Mouse (Mus musculus): ENCODE data around the gene Zfp287. TPM values are rescaled to one million over a fixed set of nuclear protein-coding genes. Genes with fewer than 3 reads are reported as not detected.
A peak's percentile ranks its signal among the peaks of the same experiment; 100 is the strongest.

The Zfp287 gene
- total and polyA plus RNA-seq, 2 experiments from 2014 or later = 2.3 to 3.2 TPM

DNA sequence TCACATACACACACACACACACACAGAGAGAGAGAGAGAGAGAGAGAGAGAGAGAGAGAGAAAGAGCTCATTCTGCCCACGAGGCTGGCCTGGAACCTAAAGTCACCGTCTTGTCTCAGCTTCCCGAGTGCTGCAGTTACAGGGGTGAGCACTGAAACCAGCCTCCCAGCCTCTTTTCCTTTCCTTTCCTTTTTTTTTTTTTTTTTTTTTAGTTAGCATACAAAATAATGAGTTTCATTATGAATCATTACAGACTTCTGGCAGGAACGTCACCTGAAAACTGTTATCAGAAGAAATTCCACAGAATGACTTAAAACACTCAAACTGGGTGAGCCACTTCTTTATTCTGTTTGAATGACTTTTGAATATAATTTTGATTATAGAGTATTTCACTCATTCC lies 51.8 kb downstream of the Zfp287 start:
- no peaks in the 10 kb centered on the region for H3K36me3 ChIP-seq (replicated peaks; ENCODE audit: control insufficient read depth, insufficient read depth, low read length)
- DNase-seq (ENCODE audit: low spot score) (no peak), ATAC-seq (ENCODE audit: insufficient read depth, low read depth) (no peak)
- no peak overlapping the region for H3K4me2 ChIP-seq (ENCODE audit: low read depth, low read length)
- no peak overlapping the region for H3K27ac ChIP-seq (ENCODE audit: low read depth)
- no peaks in the 10 kb centered on the region for H3K27me3 ChIP-seq (ENCODE audit: control insufficient read depth, insufficient read depth, low read length)
- WGBS = 72% methylated on average over 4 of the region's 4 CpGs
- no peak overlapping the region for H3K9ac ChIP-seq (replicated peaks; ENCODE audit: low read depth, low read length)
- H3K9me3 ChIP-seq (replicated peaks; ENCODE audit: control insufficient read depth, low read length) = no peaks in the 10 kb centered on the region
- TF ChIP-seq CTCF (IDR thresholded peaks at IDR 0.05; ENCODE audit: low read depth) (no peak), EP300 (IDR thresholded peaks at IDR 0.05; ENCODE audit: low read depth) (no peak)
- H3K4me1 ChIP-seq (ENCODE audit: control insufficient read depth, insufficient read depth) = no peaks in the 10 kb centered on the region
- no peak overlapping the region for H3K4me3 ChIP-seq (ENCODE audit: low read depth, low read length)

DNA sequence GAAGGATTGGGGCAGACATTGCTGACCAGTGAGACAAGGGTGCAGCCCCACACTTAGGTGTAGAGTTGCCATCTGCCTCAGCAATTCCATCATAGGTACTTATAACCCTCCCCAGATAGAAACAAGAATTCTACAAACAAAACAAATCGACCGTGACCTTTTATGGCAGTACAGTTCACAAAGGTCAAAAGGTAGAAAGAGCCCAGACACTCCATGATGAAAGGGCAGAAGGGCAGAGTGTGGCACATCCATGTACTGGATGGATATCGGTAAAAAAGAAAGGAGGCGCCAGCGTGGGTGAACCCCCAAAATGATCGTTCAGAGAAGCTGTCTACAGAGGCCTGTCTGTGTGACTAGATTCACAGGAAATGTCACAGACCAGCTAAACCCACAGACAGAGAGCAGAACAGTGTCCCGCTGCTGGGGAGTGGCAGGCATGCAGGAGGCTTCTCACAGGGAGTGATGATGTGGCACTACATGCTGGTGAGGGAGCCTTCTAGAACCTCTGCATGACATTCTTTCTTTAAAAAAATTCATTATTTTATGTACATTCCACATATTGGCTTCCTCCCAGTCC lies 52.8 kb downstream of the Zfp287 start:
- no peak overlapping the region for H3K9ac ChIP-seq (replicated peaks; ENCODE audit: low read depth, low read length)
- H3K4me3 ChIP-seq (ENCODE audit: low read depth, low read length) = no peak overlapping the region
- H3K36me3 ChIP-seq (replicated peaks; ENCODE audit: control insufficient read depth, insufficient read depth, low read length) = no peaks in the 10 kb centered on the region
- ATAC-seq (ENCODE audit: insufficient read depth, low read depth) (no peak), DNase-seq (ENCODE audit: low spot score) (no peak)
- H3K27ac ChIP-seq (ENCODE audit: low read depth) = no peak overlapping the region
- no peaks in the 10 kb centered on the region for H3K4me1 ChIP-seq (ENCODE audit: control insufficient read depth, insufficient read depth)
- TF ChIP-seq CTCF (IDR thresholded peaks at IDR 0.05; ENCODE audit: low read depth) = no peak
- 83% methylated on average over 7 of the region's 7 CpGs for WGBS
- no peaks in the 10 kb centered on the region for H3K27me3 ChIP-seq (ENCODE audit: control insufficient read depth, insufficient read depth, low read length)
- no peak overlapping the region for H3K4me2 ChIP-seq (ENCODE audit: low read depth, low read length)
- no peaks in the 10 kb centered on the region for H3K9me3 ChIP-seq (replicated peaks; ENCODE audit: control insufficient read depth, low read length)

- TF ChIP-seq CTCF (IDR thresholded peaks at IDR 0.05; ENCODE audit: low read depth) (no peak), EP300 (IDR thresholded peaks at IDR 0.05; ENCODE audit: low read depth) (no peak)
- ATAC-seq (ENCODE audit: insufficient read depth, low read depth) (0 out of 2 replicates have a peak, but pooled peaks have one; percentile 15), DNase-seq (ENCODE audit: low spot score) (no peak)
- no peak overlapping the region for H3K9ac ChIP-seq (replicated peaks; ENCODE audit: low read depth, low read length)
- H3K27me3 ChIP-seq (ENCODE audit: control insufficient read depth, insufficient read depth, low read length) = no peaks in the 10 kb centered on the region
- H3K4me1 ChIP-seq (ENCODE audit: control insufficient read depth, insufficient read depth) = no peaks in the 10 kb centered on the region
- H3K27ac ChIP-seq (ENCODE audit: low read depth) = no peak overlapping the region
- H3K4me3 ChIP-seq (ENCODE audit: low read depth, low read length) = no peak overlapping the region
- no peaks in the 10 kb centered on the region for H3K36me3 ChIP-seq (replicated peaks; ENCODE audit: control insufficient read depth, insufficient read depth, low read length)
- WGBS = 88% methylated on average over 4 of the region's 4 CpGs
- H3K9me3 ChIP-seq (replicated peaks; ENCODE audit: control insufficient read depth, low read length) = no peaks in the 10 kb centered on the region
- H3K4me2 ChIP-seq (ENCODE audit: low read depth, low read length) = no peak overlapping the region
Observed at GRCm38 (mm10) chr11:62676290-62676596, 55.5 kb downstream of the Zfp287 start.

- Histone ChIP-seq H3K36me3 (replicated peaks; ENCODE audit: control insufficient read depth, insufficient read depth, low read length) (no peaks in the 10 kb centered on the region), H3K27me3 (ENCODE audit: control insufficient read depth, insufficient read depth, low read length) (no peaks in the 10 kb centered on the region), H3K4me2 (ENCODE audit: low read depth, low read length) (peak overlapping the region; percentile 64), H3K4me3 (ENCODE audit: low read depth, low read length) (peak overlapping the region; percentile 38), H3K9me3 (replicated peaks; ENCODE audit: control insufficient read depth, low read length) (no peaks in the 10 kb centered on the region), H3K9ac (replicated peaks; ENCODE audit: low read depth, low read length) (peak overlapping the region; percentile 50; the same call in 1 of the 2 replicates), H3K4me1 (ENCODE audit: control insufficient read depth, insufficient read depth) (no peaks in the 10 kb centered on the region), H3K27ac (ENCODE audit: low read depth) (no peak overlapping the region)
- peak; percentile 93 for DNase-seq (ENCODE audit: low spot score)
- 15% methylated on average over 17 of the region's 17 CpGs for WGBS
- TF ChIP-seq EP300 (IDR thresholded peaks at IDR 0.05; ENCODE audit: low read depth) (no peak), CTCF (IDR thresholded peaks at IDR 0.05; ENCODE audit: low read depth) (peak; percentile 91)
- ATAC-seq (ENCODE audit: insufficient read depth, low read depth) = peak; percentile 94
Observed at GRCm38 (mm10) chr11:62675480-62676289, 56.0 kb downstream of the Zfp287 start.

- no peak for DNase-seq (ENCODE audit: low spot score)
- Histone ChIP-seq H3K9me3 (replicated peaks; ENCODE audit: control insufficient read depth, low read length) (no peaks in the 10 kb centered on the region), H3K4me2 (ENCODE audit: low read depth, low read length) (no peak overlapping the region; the same call in 1 of the 2 replicates), H3K27ac (ENCODE audit: low read depth) (no peak overlapping the region), H3K4me3 (ENCODE audit: low read depth, low read length) (no peak overlapping the region), H3K36me3 (replicated peaks; ENCODE audit: control insufficient read depth, insufficient read depth, low read length) (peaks cover 10% of the 10 kb centered on the region; the same call in 1 of the 2 replicates), H3K27me3 (ENCODE audit: control insufficient read depth, insufficient read depth, low read length) (no peaks in the 10 kb centered on the region), H3K4me1 (ENCODE audit: control insufficient read depth, insufficient read depth) (peaks cover 4% of the 10 kb centered on the region; the same call in 1 of the 2 replicates), H3K9ac (replicated peaks; ENCODE audit: low read depth, low read length) (no peak overlapping the region)
- TF ChIP-seq EP300 (IDR thresholded peaks at IDR 0.05; ENCODE audit: low read depth) (no peak), CTCF (IDR thresholded peaks at IDR 0.05; ENCODE audit: low read depth) (no peak)
- no peak for ATAC-seq (ENCODE audit: insufficient read depth, low read depth)
- 72% methylated on average over 6 of the region's 6 CpGs for WGBS
Observed at GRCm38 (mm10) chr11:62670006-62670405, 61.7 kb downstream of the Zfp287 start.

Measured in heart, postnatal 0 days (tissue).